Mouse (Mus musculus) myocyte (in vitro differentiated cells): ENCODE data around the gene Cd8a. TPM values are rescaled to one million over a fixed set of nuclear protein-coding genes. Genes with fewer than 3 reads are reported as not detected.

Experiments
- H3K27me3 ChIP-seq: one replicate; pipeline ENCODE4 v1.6.1; 2011; ENCODE audit not compliant: control insufficient read depth, insufficient read depth, insufficient read length
- H3K36me3 ChIP-seq: one replicate; pipeline ENCODE4 v1.6.1; 2011; ENCODE audit not compliant: control insufficient read depth, insufficient read depth
- H3K4me2 ChIP-seq: one replicate; pipeline ENCODE4 v1.6.1; 2011; ENCODE audit warnings: low read depth, control low read depth
- H3K4me3 ChIP-seq: one replicate; pipeline ENCODE4 v1.5.1; 2011; ENCODE audit warnings: mild to moderate bottlenecking, control low read depth, moderate library complexity
- H3K79me2 ChIP-seq: one replicate; pipeline ENCODE4 v1.6.1; 2011; ENCODE audit not compliant: control insufficient read depth, insufficient read depth
- H3ac ChIP-seq: one replicate; pipeline ENCODE4 v1.6.1; 2011; ENCODE audit not compliant: control insufficient read depth, insufficient read length
- CEBPB ChIP-seq: IDR thresholded peaks from 2 replicates; pipeline ENCODE4 v1.6.1; 2011; ENCODE audit warnings: mild to moderate bottlenecking, moderate library complexity; ENCODE audit not compliant: poor library complexity, insufficient read depth, severe bottlenecking
- E2F4 ChIP-seq: IDR thresholded peaks from one replicate; pipeline ENCODE4 v1.6.1; 2011; ENCODE audit warnings: mild to moderate bottlenecking, control low read depth, moderate library complexity; ENCODE audit not compliant: insufficient read depth
- MAX ChIP-seq: IDR thresholded peaks from one replicate; pipeline ENCODE4 v1.6.1; 2011; ENCODE audit warnings: low read depth, mild to moderate bottlenecking, control low read depth
- MYOD1 ChIP-seq, 3 experiments: IDR thresholded peaks; one replicate each; pipeline ENCODE4 v1.6.1; 2011; ENCODE audit warnings: control low read depth in 2 of 3, low read depth in 2 of 3, mild to moderate bottlenecking in 2 of 3, moderate library complexity in 1 of 3; ENCODE audit not compliant: insufficient read length in 2 of 3, control insufficient read depth in 1 of 3
- MYOG ChIP-seq, 3 experiments: IDR thresholded peaks; one replicate each; pipeline ENCODE4 v1.6.1; 2011; ENCODE audit warnings: control low read depth in 2 of 3, low read depth in 2 of 3, mild to moderate bottlenecking in 2 of 3; ENCODE audit not compliant: insufficient read length in 2 of 3, control insufficient read depth in 1 of 3, insufficient read depth in 1 of 3
- POLR2A ChIP-seq: IDR thresholded peaks from one replicate; pipeline ENCODE4 v1.6.1; 2011; ENCODE audit warnings: low read depth, mild to moderate bottlenecking, control low read depth, moderate library complexity; ENCODE audit not compliant: insufficient read length
- POLR2AphosphoS2 ChIP-seq: IDR thresholded peaks from one replicate; pipeline ENCODE4 v1.6.1; 2011; ENCODE audit warnings: low read depth, control low read depth; ENCODE audit not compliant: insufficient read length
- REST ChIP-seq: IDR thresholded peaks from one replicate; pipeline ENCODE4 v1.6.1; 2011; ENCODE audit warnings: mild to moderate bottlenecking, control low read depth, moderate library complexity; ENCODE audit not compliant: insufficient read depth, insufficient read length
- SRF ChIP-seq: IDR thresholded peaks from one replicate; pipeline ENCODE4 v1.6.1; 2011; ENCODE audit warnings: low read depth; ENCODE audit not compliant: control insufficient read depth, insufficient read length
- TCF12 ChIP-seq: IDR thresholded peaks from one replicate; pipeline ENCODE4 v1.6.1; 2011; ENCODE audit warnings: mild to moderate bottlenecking, control low read depth; ENCODE audit not compliant: poor library complexity, insufficient read depth, severe bottlenecking
- TCF3 ChIP-seq: IDR thresholded peaks from one replicate; pipeline ENCODE4 v1.6.1; 2011; ENCODE audit warnings: low read depth, control low read depth; ENCODE audit not compliant: insufficient read length
- USF1 ChIP-seq: IDR thresholded peaks from one replicate; pipeline ENCODE4 v1.6.1; 2011; ENCODE audit warnings: low read depth, mild to moderate bottlenecking, control low read depth, moderate library complexity
- polyA plus RNA-seq: library from polyadenylated mRNA; unstranded; fragments of >200 nt; fragmentation: generic; extraction: Trizol; gene quantifications from one replicate; pipeline ENCODE4 v1.2.1, GENCODE M21; 2012; ENCODE audit warnings: missing spikeins

The Cd8a gene
- polyA plus RNA-seq, 1 experiment, result not detected

GRCm38 (mm10) chr6:71338941-71339340 lies 34.3 kb upstream of the Cd8a start:
- H3K79me2 ChIP-seq, result no peaks in the 10 kb centered on the region
- peaks cover 27% of the 10 kb centered on the region for H3K27me3 ChIP-seq
- no peaks in the 10 kb centered on the region for H3K36me3 ChIP-seq
- TF ChIP-seq REST (no peak), TCF3 (no peak), POLR2AphosphoS2 (no peak), POLR2A (no peak), SRF (no peak), USF1 (no peak), E2F4 (no peak), MYOG (IDR thresholded peaks at IDR 0.05; ENCODE audit: control insufficient read depth in 1 of 3, insufficient read depth in 1 of 3, insufficient read length in 2 of 3, low read depth in 2 of 3) (no peak), CEBPB (no peak), MAX (no peak), MYOD1 (IDR thresholded peaks at IDR 0.05; ENCODE audit: control insufficient read depth in 1 of 3, insufficient read length in 2 of 3, low read depth in 2 of 3) (no peak), TCF12 (no peak)
- no peak overlapping the region for H3K4me2 ChIP-seq
- H3K4me3 ChIP-seq, result no peak overlapping the region
- no peak overlapping the region for H3ac ChIP-seq

- Histone ChIP-seq H3K4me2 (no peak overlapping the region), H3ac (no peak overlapping the region), H3K4me3 (no peak overlapping the region), H3K27me3 (peaks cover 23% of the 10 kb centered on the region), H3K79me2 (no peaks in the 10 kb centered on the region), H3K36me3 (no peaks in the 10 kb centered on the region)
- TF ChIP-seq TCF3 (no peak), POLR2A (no peak), SRF (no peak), E2F4 (no peak), POLR2AphosphoS2 (no peak)
These were observed 33.9 kb upstream of the Cd8a start for GRCm38 (mm10) chr6:71339351-71339750.

GRCm38 (mm10) chr6:71341179-71341578 lies 32.0 kb upstream of the Cd8a start:
- no peaks in the 10 kb centered on the region for H3K79me2 ChIP-seq
- H3K4me3 ChIP-seq, result no peak overlapping the region
- no peaks in the 10 kb centered on the region for H3K36me3 ChIP-seq
- H3ac ChIP-seq, result no peak overlapping the region
- TF ChIP-seq TCF12, result no peak
- no peak for TF ChIP-seq MYOG (IDR thresholded peaks at IDR 0.05; ENCODE audit: control insufficient read depth in 1 of 3, insufficient read depth in 1 of 3, insufficient read length in 2 of 3, low read depth in 2 of 3)
- no peak for TF ChIP-seq REST
- TF ChIP-seq SRF, result no peak
- no peak for TF ChIP-seq TCF3
- no peak for TF ChIP-seq USF1
- TF ChIP-seq POLR2A, result no peak
- no peak for TF ChIP-seq CEBPB
- TF ChIP-seq E2F4, result no peak
- no peak for TF ChIP-seq MAX
- TF ChIP-seq POLR2AphosphoS2, result no peak
- TF ChIP-seq MYOD1 (IDR thresholded peaks at IDR 0.05; ENCODE audit: control insufficient read depth in 1 of 3, insufficient read length in 2 of 3, low read depth in 2 of 3), result no peak
- H3K27me3 ChIP-seq, result peaks cover 18% of the 10 kb centered on the region
- H3K4me2 ChIP-seq, result no peak overlapping the region

- H3K4me3 ChIP-seq, result no peak overlapping the region
- TF ChIP-seq TCF3 (no peak), USF1 (no peak), E2F4 (no peak), CEBPB (no peak), SRF (no peak)
- H3K36me3 ChIP-seq, result no peaks in the 10 kb centered on the region
- H3K4me2 ChIP-seq, result no peak overlapping the region
- H3ac ChIP-seq, result no peak overlapping the region
- peaks cover 7% of the 10 kb centered on the region for H3K27me3 ChIP-seq
- no peaks in the 10 kb centered on the region for H3K79me2 ChIP-seq
These were observed 25.2 kb upstream of the Cd8a start for GRCm38 (mm10) chr6:71348006-71348405.

GRCm38 (mm10) chr6:71351201-71351600 lies 22.0 kb upstream of the Cd8a start:
- H3K4me3 ChIP-seq, result no peak overlapping the region
- no peak overlapping the region for H3K4me2 ChIP-seq
- H3K27me3 ChIP-seq, result peaks cover 23% of the 10 kb centered on the region
- H3K79me2 ChIP-seq, result no peaks in the 10 kb centered on the region
- TF ChIP-seq E2F4 (no peak), USF1 (no peak), MYOG (IDR thresholded peaks at IDR 0.05; ENCODE audit: control insufficient read depth in 1 of 3, insufficient read depth in 1 of 3, insufficient read length in 2 of 3, low read depth in 2 of 3) (no peak), MYOD1 (IDR thresholded peaks at IDR 0.05; ENCODE audit: control insufficient read depth in 1 of 3, insufficient read length in 2 of 3, low read depth in 2 of 3) (no peak), POLR2A (no peak), REST (no peak), MAX (no peak), SRF (no peak), CEBPB (no peak)
- no peak overlapping the region for H3ac ChIP-seq
- no peaks in the 10 kb centered on the region for H3K36me3 ChIP-seq
